Mouse (Mus musculus) bone marrow macrophage, adult 2 months (primary cell): ENCODE data around the gene Arhgef12.

ENCODE experiments used
- CTCF ChIP-seq: IDR thresholded peaks from 2 replicates; pipeline ENCODE4 v1.5.1; 2012; ENCODE audit warnings: low read depth, mild to moderate bottlenecking, low read length, moderate library complexity
- POLR2A ChIP-seq: IDR thresholded peaks from 2 replicates; pipeline ENCODE4 v1.6.1; 2012; ENCODE audit warnings: mild to moderate bottlenecking, low read depth, low read length, borderline replicate concordance

- TF ChIP-seq POLR2A, result no peak
- no peak for TF ChIP-seq CTCF
Observed at GRCm38 (mm10) chr9:43105664-43106361, 1.2 kb downstream of the Arhgef12 start.
